Mouse (Mus musculus) midbrain, embryonic 11.5 days (tissue): ENCODE data around the gene Apol7a. TPM values are rescaled to one million over a fixed set of nuclear protein-coding genes. Genes with fewer than 3 reads are reported as not detected.

Source experiments
- ATAC-seq: fragments of 200-750 bp; cut with Nextera tagmentation; 2 replicates; pipeline ENCODE4 v1.8.0; 2017; ENCODE audit warnings: moderate TSS enrichment, moderate library complexity; ENCODE audit not compliant: low FRiP score
- DNase-seq: peaks from one replicate; pipeline ENCODE4 v3.0.0; 2015; ENCODE audit warnings: low spot score; ENCODE audit errors: missing footprints
- H3K27ac ChIP-seq: fragments of 300-500 bp; sonication (generic); 2 replicates; pipeline ENCODE4 v1.5.1; 2014; ENCODE audit warnings: low read depth, low read length
- H3K27me3 ChIP-seq: fragments of 300-500 bp; sonication (generic); 2 replicates; pipeline ENCODE4 v1.6.1; 2014; ENCODE audit warnings: mild to moderate bottlenecking, low read length, moderate library complexity, mixed read lengths; ENCODE audit not compliant: control insufficient read depth, insufficient read depth
- H3K36me3 ChIP-seq: fragments of 300-500 bp; sonication (generic); 2 replicates; pipeline ENCODE4 v1.6.1; 2014; ENCODE audit warnings: mild to moderate bottlenecking, low read length, moderate library complexity, mixed read lengths; ENCODE audit not compliant: control insufficient read depth, insufficient read depth
- H3K4me1 ChIP-seq: fragments of 300-500 bp; sonication (generic); 2 replicates; pipeline ENCODE4 v1.6.1; 2014; ENCODE audit warnings: low read length; ENCODE audit not compliant: control insufficient read depth, insufficient read depth
- H3K4me2 ChIP-seq: fragments of 300-500 bp; sonication (generic); 2 replicates; pipeline ENCODE4 v1.6.1; 2014; ENCODE audit warnings: mild to moderate bottlenecking, moderate library complexity
- H3K4me3 ChIP-seq: fragments of 300-500 bp; sonication (generic); 2 replicates; pipeline ENCODE4 v1.5.1; 2014; ENCODE audit warnings: low read depth, low read length
- H3K9ac ChIP-seq: fragments of 300-500 bp; sonication (generic); 2 replicates; pipeline ENCODE4 v1.6.1; 2014; ENCODE audit warnings: low read length
- H3K9me3 ChIP-seq: fragments of 300-500 bp; sonication (generic); 2 replicates; pipeline ENCODE4 v1.6.1; 2016; ENCODE audit warnings: low read length; ENCODE audit not compliant: control insufficient read depth
- WGBS: fragments of 180-500 bp; shearing (Covaris S2); extraction: QIAGEN DNeasy Blood & Tissue Kit; methylation state at CpG from one replicate; pipeline ENCODE4 v1.1.7; 2014; 5-methylcytosine and 5-hydroxymethylcytosine counted together
- polyA plus RNA-seq: library from polyadenylated mRNA; unstranded; fragments of >200 nt; fragmentation: Nextera tagmentation; extraction: Ambion mirVana; gene quantifications from 2 replicates; pipeline ENCODE4 v1.2.1, GENCODE M21; 2014

The Apol7a gene
- polyA plus RNA-seq, 1 experiment from 2014 or later, result not detected

- DNase-seq, result peak; percentile 98
- no peaks in the 10 kb centered on the region for H3K36me3 ChIP-seq
These were observed 32.0 kb downstream of the Apol7a start for GRCm38 (mm10) chr15:77366706-77367484.

GRCm38 (mm10) chr15:77365700-77366570, 33.0 kb downstream of the Apol7a start:
- DNase-seq, result peak; percentile 81
- WGBS, result 62% methylated on average over 9 of the region's 9 CpGs
- Histone ChIP-seq H3K4me3 (no peak overlapping the region), H3K27me3 (no peaks in the 10 kb centered on the region), H3K9me3 (no peaks in the 10 kb centered on the region), H3K36me3 (no peaks in the 10 kb centered on the region), H3K27ac (no peak overlapping the region), H3K4me1 (peaks cover 21% of the 10 kb centered on the region), H3K4me2 (no peak overlapping the region; the same call in 1 of the 2 replicates), H3K9ac (no peak overlapping the region; the same call in 1 of the 2 replicates)
- no peak for ATAC-seq

More at GRCm38 (mm10) chr15:77366706-77367484, 32.0 kb downstream of the Apol7a start:
- peak overlapping the region; percentile 50 for H3K4me2 ChIP-seq
- H3K27me3 ChIP-seq, result no peaks in the 10 kb centered on the region
- peak; percentile 51 for ATAC-seq
- H3K4me1 ChIP-seq, result peaks cover 19% of the 10 kb centered on the region
- H3K9ac ChIP-seq, result peak overlapping the region; percentile 60
- WGBS, result under 1% methylated on average over 26 of the region's 26 CpGs
- peak overlapping the region; percentile 62 for H3K27ac ChIP-seq
- H3K4me3 ChIP-seq, result peak overlapping the region; percentile 27
- H3K9me3 ChIP-seq, result no peaks in the 10 kb centered on the region

GRCm38 (mm10) chr15:77364026-77364425, 34.9 kb downstream of the Apol7a start:
- Histone ChIP-seq H3K4me1 (peaks cover 24% of the 10 kb centered on the region), H3K4me3 (no peak overlapping the region), H3K9ac (peak overlapping the region; percentile 28; the same call in 1 of the 2 replicates), H3K27ac (peak overlapping the region; percentile 76), H3K9me3 (no peaks in the 10 kb centered on the region), H3K4me2 (no peak overlapping the region), H3K27me3 (no peaks in the 10 kb centered on the region), H3K36me3 (no peaks in the 10 kb centered on the region)
- peak; percentile 82 for DNase-seq
- ATAC-seq, result no peak
- 77% methylated on average over 3 of the region's 3 CpGs for WGBS

GRCm38 (mm10) chr15:77363578-77363977, 35.3 kb downstream of the Apol7a start:
- 35% methylated on average over 6 of the region's 6 CpGs for WGBS
- no peak overlapping the region; the same call in 1 of the 2 replicates for H3K4me2 ChIP-seq
- H3K4me1 ChIP-seq, result peaks cover 27% of the 10 kb centered on the region
- H3K27ac ChIP-seq, result peak overlapping the region; percentile 76
- peak; percentile 83 for DNase-seq
- H3K9me3 ChIP-seq, result no peaks in the 10 kb centered on the region
- H3K4me3 ChIP-seq, result no peak overlapping the region
- H3K9ac ChIP-seq, result peak overlapping the region; percentile 28; the same call in 1 of the 2 replicates
- no peaks in the 10 kb centered on the region for H3K36me3 ChIP-seq
- H3K27me3 ChIP-seq, result no peaks in the 10 kb centered on the region
- peak; percentile 43; the same call in 1 of the 2 replicates for ATAC-seq

GRCm38 (mm10) chr15:77362952-77363351, 36.0 kb downstream of the Apol7a start:
- Histone ChIP-seq H3K27ac (no peak overlapping the region), H3K4me1 (peaks cover 27% of the 10 kb centered on the region), H3K36me3 (no peaks in the 10 kb centered on the region), H3K4me2 (no peak overlapping the region), H3K9ac (no peak overlapping the region), H3K4me3 (no peak overlapping the region), H3K27me3 (no peaks in the 10 kb centered on the region), H3K9me3 (no peaks in the 10 kb centered on the region)
- ATAC-seq, result no peak
- DNase-seq, result peak; percentile 81
- 23% methylated on average over 5 of the region's 5 CpGs for WGBS

- H3K27me3 ChIP-seq, result no peaks in the 10 kb centered on the region
- no peak overlapping the region for H3K9ac ChIP-seq
- WGBS, result 88% methylated on average over 8 of the region's 8 CpGs
- no peak for ATAC-seq
- no peaks in the 10 kb centered on the region for H3K36me3 ChIP-seq
- H3K27ac ChIP-seq, result no peak overlapping the region
- peak; percentile 82 for DNase-seq
- no peak overlapping the region for H3K4me2 ChIP-seq
- H3K4me1 ChIP-seq, result peaks cover 36% of the 10 kb centered on the region
- H3K4me3 ChIP-seq, result no peak overlapping the region
- no peaks in the 10 kb centered on the region for H3K9me3 ChIP-seq
These were observed 39.0 kb downstream of the Apol7a start for GRCm38 (mm10) chr15:77359905-77360304.

GRCm38 (mm10) chr15:77359486-77359885, 39.4 kb downstream of the Apol7a start:
- H3K4me3 ChIP-seq, result no peak overlapping the region
- DNase-seq, result no peak
- H3K9me3 ChIP-seq, result no peaks in the 10 kb centered on the region
- no peak overlapping the region for H3K27ac ChIP-seq
- H3K27me3 ChIP-seq, result no peaks in the 10 kb centered on the region
- peaks cover 40% of the 10 kb centered on the region for H3K4me1 ChIP-seq
- no peak overlapping the region for H3K4me2 ChIP-seq
- ATAC-seq, result no peak
- 67% methylated on average over 9 of the region's 9 CpGs for WGBS
- no peaks in the 10 kb centered on the region for H3K36me3 ChIP-seq
- peak overlapping the region; percentile 79 for H3K9ac ChIP-seq

- Histone ChIP-seq H3K4me1 (peaks cover 41% of the 10 kb centered on the region), H3K4me2 (peak overlapping the region; percentile 53), H3K27me3 (no peaks in the 10 kb centered on the region), H3K27ac (peak overlapping the region; percentile 10; the same call in 1 of the 2 replicates), H3K36me3 (no peaks in the 10 kb centered on the region), H3K9me3 (no peaks in the 10 kb centered on the region), H3K9ac (peak overlapping the region; percentile 79), H3K4me3 (peak overlapping the region; percentile 26)
- DNase-seq (no peak), ATAC-seq (peak; percentile 31)
- WGBS, result 7% methylated on average over 6 of the region's 6 CpGs
These were observed 39.8 kb downstream of the Apol7a start for GRCm38 (mm10) chr15:77359084-77359483.
